Mouse (Mus musculus) spleen, adult 2 months (tissue): ENCODE measurements around the gene Dbndd2. TPM values are rescaled to one million over a fixed set of nuclear protein-coding genes. Genes with fewer than 3 reads are reported as not detected.
A peak's percentile ranks its signal among the peaks of the same experiment; 100 is the strongest.

Experiments used
- DNase-seq, 2 experiments: peaks; one replicate each; pipeline versions ENCODE4 v3.0.0 to v3.0.0-alpha.2; 2012 to 2021; ENCODE audit warnings: low spot score in 2 of 2, low read depth in 1 of 2
- H3K27ac ChIP-seq: fragments of 200-500 bp; 2 replicates; pipeline ENCODE4 v1.5.1; 2012; ENCODE audit warnings: low read length, inconsistent platforms; ENCODE audit not compliant: insufficient read depth
- H3K27me3 ChIP-seq: fragments of 200-500 bp; 2 replicates; pipeline ENCODE4 v1.6.1; 2012; ENCODE audit warnings: mild to moderate bottlenecking, moderate library complexity, low read length, inconsistent platforms; ENCODE audit not compliant: control insufficient read depth, insufficient read depth
- H3K36me3 ChIP-seq: fragments of 200-500 bp; 2 replicates; pipeline ENCODE4 v1.6.1; 2012; ENCODE audit warnings: mild to moderate bottlenecking, low read length, inconsistent platforms; ENCODE audit not compliant: control insufficient read depth, insufficient read depth
- H3K4me1 ChIP-seq: fragments of 200-500 bp; 2 replicates; pipeline ENCODE4 v1.6.1; 2011; ENCODE audit warnings: inconsistent platforms; ENCODE audit not compliant: control insufficient read depth, insufficient read depth, insufficient read length
- H3K4me3 ChIP-seq: fragments of 200-500 bp; 2 replicates; pipeline ENCODE4 v1.5.1; 2011; ENCODE audit warnings: mild to moderate bottlenecking, inconsistent platforms; ENCODE audit not compliant: insufficient read depth, insufficient read length; ENCODE audit errors: extremely low read depth
- CTCF ChIP-seq: fragments of 200-500 bp; IDR thresholded peaks from 2 replicates; pipeline ENCODE4 v1.5.1; 2011; ENCODE audit warnings: mild to moderate bottlenecking, inconsistent platforms; ENCODE audit not compliant: insufficient read depth, insufficient read length, insufficient replicate concordance; ENCODE audit errors: extremely low read depth
- POLR2A ChIP-seq: fragments of 200-500 bp; IDR thresholded peaks from 2 replicates; pipeline ENCODE4 v1.6.1; 2011; ENCODE audit warnings: low read depth, low read length, inconsistent platforms
- WGBS: fragments of 180-500 bp; shearing (Covaris S2); methylation state at CpG from one replicate; pipeline ENCODE4 v1.1.7; 2018; 5-methylcytosine and 5-hydroxymethylcytosine counted together
- polyA plus RNA-seq: library from polyadenylated mRNA; depleted of rRNA; stranded (reverse); fragments of >200 nt; gene quantifications from 2 replicates; pipeline ENCODE4 v1.2.3, GENCODE M21; 2012

The Dbndd2 gene
- polyA plus RNA-seq, 1 experiment: 15.6 TPM

DNA sequence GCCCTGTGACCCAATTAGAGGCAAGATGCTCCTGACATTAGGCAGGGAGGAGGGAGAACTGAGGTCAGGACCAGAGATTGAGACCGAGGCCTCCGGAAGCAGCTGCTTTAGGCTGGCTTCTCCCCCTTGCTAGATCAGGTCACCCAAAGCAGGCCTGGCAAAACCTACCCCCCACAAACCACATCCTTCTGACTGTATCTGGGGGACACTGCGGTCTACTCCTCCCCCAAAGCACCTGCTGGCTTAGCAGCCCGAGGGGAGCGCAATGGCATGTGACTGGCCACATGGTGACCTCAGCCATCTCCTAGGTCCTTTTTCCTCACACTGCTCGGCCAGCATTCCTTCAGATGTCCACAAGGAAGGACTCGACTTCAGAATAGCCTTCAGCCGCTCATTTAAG is 44.8 kb upstream of the Dbndd2 start:
- 6% methylated on average over 8 of the region's 8 CpGs for WGBS
- Histone ChIP-seq H3K27me3 (no peaks in the 10 kb centered on the region), H3K27ac (peak overlapping the region; percentile 93), H3K36me3 (no peaks in the 10 kb centered on the region), H3K4me1 (peaks cover 31% of the 10 kb centered on the region; the same call in 1 of the 2 replicates), H3K4me3 (peak overlapping the region; percentile 73)
- peak; percentile 69 to 83 for DNase-seq
- no peak for TF ChIP-seq POLR2A
- no peak for TF ChIP-seq CTCF

- DNase-seq: no peak
- no peaks in the 10 kb centered on the region for H3K27me3 ChIP-seq
- H3K4me3 ChIP-seq: peak overlapping the region; percentile 73
- peak overlapping the region; percentile 93 for H3K27ac ChIP-seq
- peaks cover 27% of the 10 kb centered on the region; the same call in 1 of the 2 replicates for H3K4me1 ChIP-seq
- no peaks in the 10 kb centered on the region for H3K36me3 ChIP-seq
- WGBS: 3% methylated on average over 7 of the region's 7 CpGs
- TF ChIP-seq POLR2A: no peak
- TF ChIP-seq CTCF: no peak
Measured at GRCm38 (mm10) chr2:164441731-164442130, 44.2 kb upstream of the Dbndd2 start.

GRCm38 (mm10) chr2:164442315-164443050 is 43.4 kb upstream of the Dbndd2 start:
- Histone ChIP-seq H3K27ac (peak overlapping the region; percentile 93), H3K27me3 (no peaks in the 10 kb centered on the region), H3K4me1 (peaks cover 22% of the 10 kb centered on the region; the same call in 1 of the 2 replicates), H3K36me3 (no peaks in the 10 kb centered on the region), H3K4me3 (peak overlapping the region; percentile 73)
- TF ChIP-seq POLR2A (no peak), CTCF (no peak)
- WGBS: 4% methylated on average over 29 of the region's 29 CpGs
- peak in 1 of 2 experiments; percentile 30 for DNase-seq

DNA sequence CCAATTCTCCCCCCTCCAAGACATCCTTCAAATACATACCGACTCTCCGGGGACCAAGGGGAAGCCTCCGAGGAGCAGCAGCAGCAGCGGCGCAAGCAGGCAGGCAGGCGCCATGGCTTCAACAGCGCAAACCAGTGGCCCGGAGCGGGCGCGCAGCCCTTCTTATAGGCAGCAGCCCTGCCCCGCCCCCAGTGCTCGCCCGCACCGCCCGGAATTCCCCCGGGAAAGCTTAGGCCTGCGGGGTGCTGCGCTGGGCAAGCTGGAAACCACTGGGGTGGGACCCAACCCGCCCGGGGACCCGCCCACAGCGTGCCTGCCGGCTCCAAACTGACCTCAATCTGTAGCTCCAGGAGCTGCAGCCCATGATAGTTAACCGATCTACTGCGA is 42.9 kb upstream of the Dbndd2 start:
- H3K36me3 ChIP-seq: no peaks in the 10 kb centered on the region
- H3K4me3 ChIP-seq: peak overlapping the region; percentile 73
- H3K27ac ChIP-seq: peak overlapping the region; percentile 93
- TF ChIP-seq POLR2A: peak; percentile 70
- TF ChIP-seq CTCF: no peak
- peak in 1 of 2 experiments; percentile 84 for DNase-seq
- H3K4me1 ChIP-seq: peaks cover 21% of the 10 kb centered on the region; the same call in 1 of the 2 replicates
- under 1% methylated on average over 26 of the region's 26 CpGs for WGBS
- H3K27me3 ChIP-seq: no peaks in the 10 kb centered on the region

DNA sequence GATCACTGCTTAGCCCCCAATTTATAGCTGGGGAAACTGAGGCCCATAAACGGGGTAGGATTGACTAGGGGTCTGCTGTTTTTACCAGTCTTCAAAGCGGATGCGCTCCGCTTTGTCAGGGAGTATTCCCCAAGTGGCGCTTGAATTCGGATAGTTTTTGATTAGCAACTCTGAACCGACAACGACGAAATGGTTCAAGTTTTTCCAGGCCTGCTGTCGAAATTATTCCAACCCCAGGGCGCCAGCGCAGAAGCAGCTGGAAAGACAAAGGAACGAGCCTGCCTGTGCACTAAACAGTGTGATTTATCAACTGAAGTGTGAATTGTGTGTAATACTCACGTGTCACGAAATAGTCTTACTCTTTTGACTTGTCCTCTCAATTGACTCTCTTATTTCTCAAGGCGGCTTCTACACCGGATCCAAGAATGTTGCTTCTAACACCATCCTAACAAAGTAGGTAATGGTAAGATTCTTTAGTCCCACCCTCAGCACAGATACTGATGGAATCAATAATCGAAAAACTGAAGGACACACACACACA is 42.4 kb upstream of the Dbndd2 start, which contains the start of gene Sdc4:
Gene Sdc4, minus strand, starts transcription at position 428 of the 541 bp plus-strand sequence.
- DNase-seq: no peak
- WGBS: 19% methylated on average over 18 of the region's 18 CpGs
- Histone ChIP-seq H3K36me3 (no peaks in the 10 kb centered on the region), H3K27ac (peak within 1 kb of the TSS; percentile 93), H3K27me3 (no peaks in the 10 kb centered on the region), H3K4me3 (peak within 1 kb of the TSS; percentile 73), H3K4me1 (peaks cover 17% of the 10 kb centered on the region; the same call in 1 of the 2 replicates)
- TF ChIP-seq CTCF (no peak), POLR2A (no peak)

DNA sequence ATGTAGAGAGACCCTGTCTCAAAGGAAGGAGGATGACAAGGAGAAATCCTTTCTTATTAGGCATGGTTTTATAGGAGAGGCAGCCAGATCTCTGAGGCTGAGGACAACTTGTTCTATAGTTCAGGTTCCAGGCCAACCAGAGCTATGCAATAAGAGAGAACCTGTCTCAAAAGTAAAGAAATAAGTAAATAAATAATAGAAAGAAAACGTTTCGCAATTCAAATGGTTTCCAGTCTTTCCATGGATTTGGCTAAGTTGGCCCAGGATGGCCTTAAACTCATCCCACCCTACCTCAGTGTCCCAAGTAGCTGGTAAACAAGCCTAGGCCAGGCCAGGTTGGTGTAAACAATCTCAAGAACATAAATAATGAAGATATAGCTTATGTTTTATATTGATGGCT is 41.2 kb upstream of the Dbndd2 start:
- TF ChIP-seq CTCF: no peak
- TF ChIP-seq POLR2A: no peak

More for the DNA sequence above, 41.2 kb upstream of the Dbndd2 start:
- WGBS: 89% methylated on average over 2 of the region's 2 CpGs
- Histone ChIP-seq H3K4me1 (peaks cover 13% of the 10 kb centered on the region; the same call in 1 of the 2 replicates), H3K27me3 (no peaks in the 10 kb centered on the region), H3K4me3 (no peak overlapping the region), H3K27ac (no peak overlapping the region), H3K36me3 (no peaks in the 10 kb centered on the region)
- DNase-seq: no peak
